Mouse (Mus musculus) right cerebral cortex, adult 18-20 months (tissue): Measurements from ENCODE around the gene Tmeff2.

ENCODE experiments used
- DNase-seq: peaks from one replicate; pipeline ENCODE4 v3.0.0; 2022; ENCODE audit warnings: mixed read lengths

The Tmeff2 gene

DNA sequence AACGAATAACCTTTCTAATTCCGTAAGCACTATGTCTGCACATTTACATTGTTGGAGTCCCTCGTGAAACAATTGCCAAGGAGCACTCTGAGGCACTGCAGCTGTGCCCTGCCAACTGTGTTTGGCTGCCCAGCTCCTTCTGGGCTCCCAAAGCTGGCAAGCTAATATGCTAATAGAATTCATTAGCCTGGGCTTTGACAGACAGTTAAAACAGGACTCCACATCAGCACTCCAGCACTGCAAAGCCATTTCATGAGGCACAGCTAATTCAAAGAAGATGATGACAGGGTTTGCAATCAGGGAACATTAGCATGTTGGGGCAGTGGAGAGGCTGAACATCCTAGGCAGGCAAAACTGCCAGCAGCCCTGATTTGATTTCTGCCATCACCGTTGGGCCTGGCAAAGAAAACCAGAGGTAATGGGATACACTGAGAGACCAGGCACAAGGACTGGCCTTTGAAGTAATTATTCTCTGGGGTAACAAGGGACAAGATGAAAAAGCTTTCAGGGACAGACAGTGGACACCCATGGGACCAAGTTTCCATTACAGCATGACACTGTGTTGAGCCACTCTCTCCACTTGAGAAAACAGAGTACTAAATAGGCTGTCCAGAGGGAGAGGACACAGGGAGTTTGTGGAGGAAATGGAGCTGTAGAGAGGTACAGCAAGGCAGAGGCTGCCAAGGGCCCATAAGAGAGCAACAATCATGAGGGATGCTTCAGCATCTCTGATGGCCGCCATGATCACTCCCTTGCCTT, 316.0 kb downstream of the Tmeff2 start:
- DNase-seq, result peak; percentile 25

DNA sequence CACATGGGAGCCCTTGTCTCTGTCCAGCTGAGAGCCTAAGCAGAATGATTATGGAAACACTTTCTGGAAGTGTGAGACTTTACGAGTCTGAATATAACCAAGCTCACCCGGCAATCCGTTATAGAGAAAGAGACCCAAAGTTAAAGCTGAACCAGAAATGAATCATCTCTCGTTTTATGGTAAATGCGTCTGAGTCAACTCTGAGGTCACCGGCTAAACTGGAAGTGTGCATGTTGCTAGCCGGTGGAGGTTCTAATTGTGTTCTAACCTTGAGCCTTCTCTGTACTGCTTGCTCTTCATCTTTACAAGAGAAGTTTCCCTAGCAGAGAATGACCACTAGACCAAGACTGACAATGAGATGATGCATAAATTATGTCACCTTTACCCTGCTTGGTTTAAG, 316.8 kb downstream of the Tmeff2 start:
- DNase-seq, result no peak

DNA sequence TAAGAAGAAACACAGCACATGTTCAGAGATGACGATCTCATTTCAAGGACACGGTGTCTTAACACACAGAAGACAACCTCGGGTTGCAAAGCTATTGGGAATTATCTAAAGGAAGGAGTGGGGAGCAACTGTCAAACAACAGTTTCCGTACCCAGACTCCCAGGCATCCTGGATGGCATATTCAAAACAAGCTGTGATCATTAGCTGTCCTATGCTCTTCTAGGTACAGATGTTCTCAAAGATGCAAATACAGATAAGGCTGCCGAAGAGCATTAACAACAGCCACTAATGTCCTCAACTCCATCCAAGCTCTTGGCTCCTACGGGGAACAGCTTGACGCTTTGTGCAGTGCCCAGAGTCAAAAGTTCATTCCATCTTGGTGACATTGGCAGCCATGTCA, 324.7 kb downstream of the Tmeff2 start:
- no peak for DNase-seq
